Mouse (Mus musculus): ENCODE measurements around the gene Ank.

DNA sequence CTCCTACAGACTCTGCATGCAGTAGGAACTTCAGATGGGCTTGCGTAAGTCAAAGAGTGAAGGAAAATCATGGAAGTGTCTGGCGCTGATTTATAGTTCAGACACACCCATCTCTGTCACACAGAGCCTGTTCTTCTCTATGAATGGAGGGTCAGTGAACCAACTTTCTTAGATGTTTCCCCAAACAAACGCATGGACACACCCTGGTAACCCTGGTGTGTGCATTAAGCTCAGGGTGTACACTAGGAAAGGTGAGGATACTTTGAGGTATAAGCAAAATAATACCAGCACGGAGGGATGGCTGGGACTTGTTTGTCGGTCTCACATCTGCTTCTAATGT is 19.8 kb downstream of the Ank start:
- TF ChIP-seq CTCF (conservative IDR thresholded peaks at IDR 0.05; ENCODE audit: low read length) (no peak), POU5F1 (IDR thresholded peaks at IDR 0.05; ENCODE audit: borderline replicate concordance, low read length) (no peak)

Measured in E14TG2a.4 (cell line).